Mouse (Mus musculus): ENCODE measurements around the gene Lpcat2.

DNA sequence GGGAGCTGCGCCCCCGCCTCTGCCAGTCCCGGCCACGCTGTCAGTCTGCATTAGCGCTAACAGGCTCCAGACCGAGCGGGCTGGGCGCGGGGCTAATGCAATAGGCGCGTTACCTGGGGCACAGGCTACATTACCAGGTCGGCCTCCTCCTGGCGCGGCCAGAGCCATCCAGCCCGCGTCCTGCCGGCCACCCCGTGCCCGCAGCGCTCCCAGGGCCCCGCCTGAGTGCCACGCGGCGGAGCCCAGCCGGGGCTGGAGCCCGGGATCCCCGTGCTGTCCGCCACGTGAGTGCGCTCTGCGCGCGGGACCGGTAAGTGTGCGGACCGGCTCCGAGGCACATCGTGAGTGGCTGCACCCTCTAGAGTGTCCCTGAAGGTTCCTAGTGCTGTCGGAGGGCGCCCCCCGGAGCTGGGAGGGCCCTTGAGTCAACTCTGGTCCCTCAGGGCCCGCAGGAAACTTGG lies 105.3 kb downstream of the Lpcat2 start:
- TF ChIP-seq CTCF (IDR thresholded peaks at IDR 0.05; ENCODE audit: control insufficient read depth, insufficient read depth, insufficient read length), result no peak
- no peak for TF ChIP-seq CEBPB (IDR thresholded peaks at IDR 0.05; ENCODE audit: low read depth)
- no peak for TF ChIP-seq MYOD1 (IDR thresholded peaks at IDR 0.05; ENCODE audit: control insufficient read depth, insufficient read length, low read depth)
- TF ChIP-seq USF1 (IDR thresholded peaks at IDR 0.05; ENCODE audit: low read depth), result no peak

All from C2C12 (cell line).